Mouse (Mus musculus): Measurements from ENCODE around the gene Nrf1.
A peak's percentile ranks its signal among the peaks of the same experiment; 100 is the strongest.

Nrf1 gene

DNA sequence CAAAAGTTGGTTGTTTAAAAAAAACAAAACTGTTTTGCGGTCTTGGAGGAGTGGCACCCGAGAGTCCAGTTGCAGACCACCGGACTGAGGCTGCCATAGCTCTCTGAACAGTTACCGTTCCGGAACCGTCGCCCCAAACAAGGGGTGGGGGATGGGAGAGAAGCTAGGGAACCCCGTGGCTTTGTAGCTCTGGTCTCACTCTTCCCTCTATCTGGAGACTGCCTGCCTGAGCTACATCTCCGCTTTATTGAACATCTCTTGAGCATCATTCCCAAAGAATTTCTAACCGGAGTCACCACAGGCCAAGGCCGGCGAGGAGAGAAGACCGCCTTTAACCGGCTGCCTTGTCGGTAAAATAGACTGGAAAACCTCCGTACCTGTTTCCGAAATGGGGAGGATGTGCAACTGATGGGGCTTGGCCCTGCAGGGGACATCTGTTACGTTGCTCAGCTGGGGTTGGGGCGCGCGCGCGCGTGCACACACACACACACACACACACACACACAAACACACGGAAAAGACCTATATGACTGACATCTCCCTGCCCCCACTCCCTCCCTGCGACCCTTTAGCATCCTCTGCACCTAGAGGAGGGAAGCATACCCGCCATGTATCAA, 130.3 kb downstream of the Nrf1 start:
- DNase-seq: no peak

DNA sequence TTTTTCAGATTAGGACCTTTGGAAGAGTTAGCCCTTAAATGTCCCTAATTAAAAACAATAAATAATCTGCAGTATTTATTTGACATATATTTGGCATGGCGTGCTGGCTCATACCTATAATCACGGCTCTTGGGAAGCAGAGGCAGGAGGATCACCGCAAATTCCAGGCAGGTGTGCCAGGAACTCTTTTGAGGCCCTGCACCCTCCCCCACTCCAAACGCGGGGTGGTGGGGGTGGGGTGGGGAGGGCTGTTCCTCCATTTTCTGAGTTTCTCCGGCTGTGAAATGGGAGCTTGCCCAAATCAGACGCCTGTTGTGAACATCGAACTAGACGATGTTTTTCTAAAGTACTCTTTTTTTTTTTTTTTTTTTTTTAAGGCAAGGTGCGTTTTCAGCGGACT, 131.3 kb downstream of the Nrf1 start:
- DNase-seq: no peak

DNA sequence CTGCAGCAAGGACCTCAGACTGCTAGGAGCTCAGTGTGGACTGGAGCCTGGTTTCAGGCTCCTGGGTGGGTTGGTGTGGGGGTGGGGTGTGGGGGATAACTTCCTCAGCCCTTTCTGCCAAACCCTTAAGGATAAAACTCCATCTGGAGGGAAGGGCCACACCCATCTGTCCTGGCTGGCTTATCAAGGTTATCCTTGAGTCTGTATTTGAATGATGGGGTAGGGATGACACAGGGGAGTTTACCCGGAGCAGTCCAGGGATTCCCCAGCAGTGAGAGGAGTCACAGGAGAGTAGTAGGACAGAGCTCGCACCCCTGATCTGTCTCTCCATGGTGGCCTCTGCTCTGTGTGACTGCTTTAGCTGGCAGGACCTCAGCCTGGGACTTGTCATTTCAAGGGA, 132.5 kb downstream of the Nrf1 start:
- DNase-seq: no peak

DNA sequence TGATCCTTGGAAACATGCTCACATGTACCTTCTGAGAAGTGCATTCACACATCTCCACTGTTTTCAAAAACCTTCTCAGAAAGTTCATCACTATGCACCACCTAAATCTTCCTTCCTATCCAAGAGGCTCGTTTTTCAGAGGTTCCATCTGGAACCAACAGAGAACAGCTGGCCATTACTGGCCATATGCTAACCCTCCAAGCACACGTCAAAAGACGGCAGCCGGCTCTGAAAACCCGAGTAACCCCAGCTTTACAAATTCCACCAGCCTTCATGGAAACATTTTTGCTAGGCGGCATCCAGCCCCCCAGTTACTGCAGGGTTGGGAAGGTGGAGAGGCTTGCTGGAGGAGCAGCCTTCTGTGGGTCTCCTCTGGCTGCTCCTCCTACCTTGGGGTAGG, 134.2 kb downstream of the Nrf1 start:
- DNase-seq: peak; percentile 61

DNA sequence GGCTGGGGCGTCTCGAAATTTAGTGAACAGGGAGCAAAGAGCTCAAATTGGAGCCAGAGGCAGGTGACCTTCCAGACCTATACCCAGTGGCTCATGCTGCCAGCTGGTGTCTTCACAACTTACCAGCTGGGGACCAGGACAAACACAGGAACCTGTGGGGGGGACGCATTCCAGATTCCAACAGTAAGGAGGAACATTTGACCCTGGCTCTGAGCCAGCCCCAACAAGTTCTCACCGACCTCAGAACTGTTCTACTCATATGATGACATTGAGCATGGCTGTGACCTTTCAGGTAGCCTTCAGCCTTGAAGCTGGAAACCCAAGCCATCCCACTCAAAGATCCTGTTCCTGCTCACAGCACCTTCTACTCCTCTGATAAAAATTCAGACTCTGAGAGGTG, 135.8 kb downstream of the Nrf1 start:
- no peak for DNase-seq

DNA sequence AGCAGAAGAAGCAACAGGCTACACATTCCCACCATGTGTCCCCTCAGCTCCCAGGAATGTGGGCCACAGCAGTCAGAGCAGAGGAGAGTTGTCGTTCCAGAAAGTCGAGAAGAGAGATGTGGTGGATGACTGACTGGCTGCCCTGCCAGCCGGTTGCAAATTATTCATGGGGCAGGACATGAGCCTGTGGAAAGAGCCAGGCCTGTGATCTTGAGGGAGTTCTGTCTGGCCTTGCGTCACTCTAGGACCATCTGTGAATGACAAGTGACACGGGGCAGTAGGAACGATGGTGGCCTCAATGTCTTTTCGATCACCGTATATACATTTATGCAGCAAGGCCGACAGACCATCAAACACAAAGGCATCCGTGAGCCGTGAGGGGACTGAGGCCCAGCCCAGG, 147.9 kb downstream of the Nrf1 start:
- DNase-seq: no peak

DNA sequence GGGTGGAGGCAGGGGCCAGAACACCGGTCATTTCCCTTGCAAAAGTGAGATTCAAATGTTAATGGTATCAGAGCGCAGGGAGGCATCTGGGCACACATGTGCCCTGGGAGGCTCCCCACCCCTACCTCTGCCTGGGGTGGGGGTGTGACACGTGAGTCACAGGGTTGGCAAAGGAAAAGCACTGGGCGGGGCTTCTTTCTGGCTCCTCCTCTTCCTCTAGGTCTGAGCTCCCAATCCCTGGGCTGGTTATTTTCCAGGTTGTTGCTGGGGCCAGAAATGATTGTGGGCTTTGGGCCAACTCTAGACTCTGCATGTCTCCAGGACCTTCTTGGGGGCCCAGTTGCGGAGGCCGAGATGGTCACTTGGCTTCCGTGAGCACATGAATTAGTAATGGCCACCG, 148.4 kb downstream of the Nrf1 start:
- DNase-seq: no peak
